Mouse (Mus musculus) embryonic facial prominence, embryonic 15.5 days (tissue): ENCODE data around the gene Car11. TPM values are rescaled to one million over a fixed set of nuclear protein-coding genes. Genes with fewer than 3 reads are reported as not detected.

Experiments used
- ATAC-seq: fragments of 200-750 bp; cut with Nextera tagmentation; 2 replicates; pipeline ENCODE4 v1.8.0; 2017; ENCODE audit warnings: low read depth, moderate TSS enrichment; ENCODE audit not compliant: insufficient number of reproducible peaks, low FRiP score, low TSS enrichment
- H3K27ac ChIP-seq: fragments of 300-500 bp; sonication (generic); replicated peaks from 2 replicates; pipeline ENCODE4 v1.5.1; 2015; ENCODE audit warnings: mild to moderate bottlenecking, inconsistent platforms
- H3K27me3 ChIP-seq: fragments of 300-500 bp; sonication (generic); 2 replicates; pipeline ENCODE4 v1.6.1; 2015; ENCODE audit warnings: inconsistent platforms
- H3K36me3 ChIP-seq: fragments of 300-500 bp; sonication (generic); 2 replicates; pipeline ENCODE4 v1.6.1; 2015; ENCODE audit warnings: mild to moderate bottlenecking, inconsistent platforms
- H3K4me1 ChIP-seq: fragments of 300-500 bp; sonication (generic); 2 replicates; pipeline ENCODE4 v1.6.1; 2015; ENCODE audit warnings: inconsistent platforms
- H3K4me2 ChIP-seq: fragments of 300-500 bp; sonication (generic); replicated peaks from 2 replicates; pipeline ENCODE4 v1.6.1; 2015; ENCODE audit warnings: mild to moderate bottlenecking, inconsistent platforms
- H3K4me3 ChIP-seq: fragments of 300-500 bp; sonication (generic); replicated peaks from 2 replicates; pipeline ENCODE4 v1.5.1; 2015; ENCODE audit warnings: mild to moderate bottlenecking, inconsistent platforms
- H3K9ac ChIP-seq: fragments of 300-500 bp; sonication (generic); 2 replicates; pipeline ENCODE4 v1.6.1; 2015; ENCODE audit warnings: inconsistent platforms
- H3K9me3 ChIP-seq: fragments of 300-500 bp; sonication (generic); replicated peaks from 2 replicates; pipeline ENCODE4 v1.6.1; 2016; ENCODE audit warnings: inconsistent platforms
- WGBS: fragments of 180-500 bp; shearing (Covaris S2); methylation state at CpG from one replicate; pipeline ENCODE4 v1.1.7; 2015; 5-methylcytosine and 5-hydroxymethylcytosine counted together
- polyA plus RNA-seq: library from polyadenylated mRNA; unstranded; fragments of >200 nt; fragmentation: Nextera tagmentation; extraction: Ambion mirVana; gene quantifications from 2 replicates; pipeline ENCODE4 v1.2.1, GENCODE M21; 2015

The Car11 gene
- polyA plus RNA-seq, 1 experiment from 2014 or later = 17.7 TPM

DNA sequence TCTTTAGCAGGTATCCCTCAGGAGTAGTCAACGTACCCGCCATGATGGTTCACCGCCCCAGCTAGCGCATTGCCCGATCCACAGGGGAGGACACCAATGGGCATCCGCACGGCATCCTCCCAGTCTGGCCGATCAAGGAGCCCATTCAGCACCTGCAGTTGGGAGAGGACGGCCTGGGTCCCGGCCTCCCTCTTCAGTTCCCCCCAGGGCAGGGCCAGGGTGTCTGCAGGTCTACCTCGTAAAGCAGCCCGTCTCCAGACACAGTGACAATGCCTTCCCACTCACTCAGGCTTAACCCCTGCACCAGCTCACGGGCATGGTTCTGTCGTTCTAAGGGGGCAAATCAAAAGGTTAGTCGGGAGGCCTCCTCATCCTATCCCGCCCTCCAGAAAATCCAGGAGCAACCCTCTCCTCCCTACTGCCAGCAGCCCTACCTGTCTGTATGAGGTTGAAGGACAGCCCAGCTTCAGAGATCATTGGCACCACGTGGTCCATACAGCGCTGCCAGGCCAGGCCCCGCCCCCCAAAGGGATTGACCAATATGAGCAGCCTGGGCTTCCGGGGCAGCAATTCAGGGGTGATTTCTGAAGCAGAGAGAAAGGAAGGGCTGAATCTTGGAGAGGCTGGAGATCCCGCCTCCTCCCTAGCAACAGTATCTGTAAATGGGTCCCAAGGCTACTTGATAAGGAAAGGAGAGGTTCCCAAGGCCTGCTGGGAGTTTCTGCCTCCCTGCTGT, 12.5 kb downstream of the Car11 start:
- H3K4me2 ChIP-seq = no peak overlapping the region
- 84% methylated on average over 21 of the region's 21 CpGs for WGBS
- ATAC-seq = no peak

DNA sequence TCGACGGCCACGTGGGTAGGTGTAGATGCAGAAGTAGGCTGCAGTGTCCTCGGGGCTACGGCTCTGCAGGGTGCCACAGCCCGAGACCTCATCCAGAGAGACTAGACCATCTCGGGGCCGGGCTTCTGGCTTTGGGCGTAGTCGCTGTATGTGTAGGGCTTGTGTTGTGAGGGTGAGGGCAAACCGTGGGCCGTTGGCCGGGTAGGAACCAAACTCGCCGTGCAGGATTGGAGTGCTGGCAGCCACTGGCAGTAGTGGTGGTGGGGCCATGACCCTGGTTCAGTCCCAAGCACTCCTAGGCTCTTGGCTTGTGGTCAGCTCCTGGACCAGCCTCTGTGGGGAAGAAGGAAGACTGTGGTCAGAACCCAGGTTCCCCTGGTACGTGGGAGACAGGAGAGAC, 13.8 kb downstream of the Car11 start:
- Histone ChIP-seq H3K27me3 (no peaks in the 10 kb centered on the region), H3K4me2 (no peak overlapping the region), H3K27ac (no peak overlapping the region), H3K9me3 (no peaks in the 10 kb centered on the region), H3K9ac (no peak overlapping the region), H3K36me3 (peaks cover 46% of the 10 kb centered on the region), H3K4me1 (peaks cover 54% of the 10 kb centered on the region), H3K4me3 (no peak overlapping the region)
- 89% methylated on average over 16 of the region's 16 CpGs for WGBS
- ATAC-seq = no peak

More for the DNA sequence above, 12.5 kb downstream of the Car11 start:
- Histone ChIP-seq H3K4me3 (no peak overlapping the region), H3K27ac (no peak overlapping the region), H3K9ac (no peak overlapping the region), H3K4me1 (peaks cover 66% of the 10 kb centered on the region), H3K27me3 (no peaks in the 10 kb centered on the region), H3K36me3 (peaks cover 46% of the 10 kb centered on the region), H3K9me3 (no peaks in the 10 kb centered on the region)

DNA sequence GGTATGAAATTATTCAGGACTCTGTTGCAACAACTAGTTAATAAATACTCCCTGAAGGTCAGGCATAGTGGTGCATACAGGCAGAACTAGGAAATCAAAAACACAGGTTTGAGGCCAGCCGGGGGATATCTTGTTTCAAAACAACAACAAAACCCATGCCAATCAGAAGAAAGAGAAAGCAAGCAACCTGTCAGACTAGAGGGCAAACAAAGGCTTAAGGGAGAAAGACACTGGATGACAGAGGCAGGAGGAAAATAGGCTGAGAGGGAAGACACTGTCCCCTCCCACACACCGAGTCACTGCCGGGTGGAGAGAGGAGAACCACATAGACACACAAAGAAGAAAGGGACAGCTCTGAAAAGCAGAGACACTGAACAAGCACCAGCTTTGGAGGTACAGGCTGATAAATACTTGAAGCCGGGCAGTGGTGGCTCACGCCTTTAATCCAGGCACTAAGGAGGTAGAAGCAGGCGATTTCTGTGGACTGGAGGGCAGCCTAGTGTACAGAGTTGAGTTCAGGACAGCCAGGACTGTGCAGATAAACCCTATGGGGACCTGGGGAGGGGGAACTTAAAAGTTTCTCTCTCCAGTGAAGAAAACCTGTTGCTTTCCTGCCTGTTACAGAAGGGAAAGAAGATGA, 14.4 kb downstream of the Car11 start:
- Histone ChIP-seq H3K4me2 (peak overlapping the region; percentile 91), H3K27ac (peak overlapping the region; percentile 44; the same call in 1 of the 2 replicates), H3K9ac (peak overlapping the region; percentile 58; the same call in 1 of the 2 replicates), H3K4me1 (peaks cover 51% of the 10 kb centered on the region), H3K36me3 (peaks cover 46% of the 10 kb centered on the region), H3K27me3 (no peaks in the 10 kb centered on the region), H3K9me3 (no peaks in the 10 kb centered on the region), H3K4me3 (peak overlapping the region; percentile 82)
- no peak for ATAC-seq
- 78% methylated on average over 6 of the region's 6 CpGs for WGBS

DNA sequence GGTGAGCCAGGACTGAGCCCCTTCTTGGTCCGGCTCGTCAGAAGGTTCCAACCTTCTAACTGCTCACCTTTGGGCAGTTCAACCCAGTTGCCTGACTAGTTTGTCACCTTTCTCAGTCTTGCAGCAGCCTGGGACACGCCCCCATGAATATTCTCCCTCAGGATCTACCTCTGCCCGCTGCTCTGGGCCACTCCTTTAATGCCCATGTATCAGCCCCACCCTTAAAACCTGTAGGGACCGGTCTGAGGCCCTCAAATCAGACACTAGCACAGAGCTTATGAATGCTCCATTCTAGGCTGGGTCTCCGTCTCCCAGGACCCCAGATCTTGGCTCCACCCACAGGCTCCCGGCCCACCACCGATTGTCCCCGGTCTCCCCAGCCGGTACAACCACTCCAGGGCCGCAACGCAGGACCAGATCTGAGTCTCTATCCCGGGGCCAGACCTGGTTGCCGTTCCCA, 15.0 kb downstream of the Car11 start:
- Histone ChIP-seq H3K27me3 (no peaks in the 10 kb centered on the region), H3K27ac (peak overlapping the region; percentile 89), H3K36me3 (peaks cover 47% of the 10 kb centered on the region), H3K9me3 (no peaks in the 10 kb centered on the region), H3K4me3 (peak overlapping the region; percentile 82), H3K4me1 (peaks cover 56% of the 10 kb centered on the region), H3K9ac (peak overlapping the region; percentile 58), H3K4me2 (peak overlapping the region; percentile 91)
- ATAC-seq = no peak; the same call in 1 of the 2 replicates
- WGBS = 7% methylated on average over 14 of the region's 14 CpGs

DNA sequence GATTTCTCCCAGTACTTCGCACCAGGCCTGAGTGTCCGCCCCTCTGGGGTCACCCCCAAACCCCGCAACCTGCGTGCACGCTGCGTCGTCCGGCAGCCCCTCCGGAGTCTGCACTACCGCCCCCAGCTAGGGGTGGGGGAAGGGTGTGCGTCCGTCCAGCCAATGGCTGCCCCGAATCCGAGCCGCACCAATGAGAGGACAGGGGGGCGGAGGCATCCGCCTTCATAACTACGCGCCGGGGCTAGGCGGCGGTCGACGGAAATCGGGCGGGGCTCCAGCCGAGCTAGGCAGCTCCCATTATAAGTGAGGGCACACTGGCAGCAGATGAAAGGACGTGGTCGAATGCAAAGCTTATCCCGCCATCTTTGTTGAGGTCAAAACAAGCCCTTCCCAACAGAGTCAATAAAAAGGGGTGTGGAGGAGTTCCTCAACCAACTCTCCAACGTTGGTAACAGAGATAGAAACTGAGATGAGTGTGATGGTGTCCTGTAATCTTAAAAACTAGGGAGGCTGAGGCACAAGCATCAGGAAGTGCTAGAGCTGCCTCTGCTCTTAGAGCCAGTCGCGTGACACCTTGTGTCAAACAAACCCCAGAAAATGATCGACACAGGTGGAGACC, 15.6 kb downstream of the Car11 start, which contains the start of gene Rpl18:
TSS of gene Rpl18 (plus strand) at position 368 of the 619 bp plus-strand sequence.
- peak within 1 kb of the TSS; percentile 89 for H3K27ac ChIP-seq
- peaks cover 62% of the 10 kb centered on the region for H3K4me1 ChIP-seq
- 7% methylated on average over 34 of the region's 34 CpGs for WGBS

DNA sequence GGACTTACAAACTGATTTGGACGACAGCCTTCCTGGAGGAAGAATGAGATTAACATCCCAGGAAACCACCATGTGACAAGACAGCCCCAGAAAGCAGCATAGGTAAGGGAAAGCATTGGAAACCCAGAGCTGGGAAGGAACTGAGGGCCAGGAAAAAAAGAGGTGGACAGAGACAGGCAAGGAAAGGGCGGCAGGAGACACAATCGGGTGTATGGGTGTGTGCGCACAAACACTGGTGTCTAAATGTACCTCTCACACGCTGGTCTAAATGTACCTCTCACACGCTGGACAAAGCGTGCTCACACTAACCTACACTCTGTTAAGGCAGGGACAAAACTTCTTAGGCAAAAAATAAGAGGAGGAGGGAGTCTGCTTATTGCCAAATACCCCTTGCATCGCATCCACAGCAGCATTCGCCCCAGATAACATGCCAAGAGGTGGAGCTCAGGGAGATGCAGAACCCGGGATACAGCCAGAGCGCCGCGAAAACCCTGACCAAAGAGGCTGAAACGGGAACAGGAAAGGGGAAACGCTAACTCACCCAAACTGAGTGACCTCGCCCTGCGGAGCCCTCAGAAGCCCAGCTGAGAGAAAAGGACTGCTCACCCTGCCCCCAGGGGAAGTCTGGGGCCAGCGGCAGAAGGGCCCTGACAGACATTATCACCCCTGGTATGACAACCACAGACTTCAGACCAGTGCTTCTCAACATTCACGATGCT, 16.3 kb downstream of the Car11 start:
- no peaks in the 10 kb centered on the region for H3K9me3 ChIP-seq
- ATAC-seq = no peak
- H3K4me3 ChIP-seq = peak overlapping the region; percentile 82
- peaks cover 59% of the 10 kb centered on the region for H3K4me1 ChIP-seq
- WGBS = 78% methylated on average over 19 of the region's 19 CpGs
- peak overlapping the region; percentile 81 for H3K27ac ChIP-seq
- H3K27me3 ChIP-seq = no peaks in the 10 kb centered on the region
- H3K9ac ChIP-seq = no peak overlapping the region; the same call in 1 of the 2 replicates
- H3K36me3 ChIP-seq = peaks cover 47% of the 10 kb centered on the region
- peak overlapping the region; percentile 91 for H3K4me2 ChIP-seq

More for the DNA sequence above, 15.6 kb downstream of the Car11 start, which contains the start of gene Rpl18:
- Histone ChIP-seq H3K4me3 (peak within 1 kb of the TSS; percentile 82), H3K27me3 (no peaks in the 10 kb centered on the region), H3K9ac (peak within 1 kb of the TSS; percentile 58), H3K36me3 (peaks cover 47% of the 10 kb centered on the region), H3K9me3 (no peaks in the 10 kb centered on the region), H3K4me2 (peak within 1 kb of the TSS; percentile 91)
- peak; percentile 93 for ATAC-seq

DNA sequence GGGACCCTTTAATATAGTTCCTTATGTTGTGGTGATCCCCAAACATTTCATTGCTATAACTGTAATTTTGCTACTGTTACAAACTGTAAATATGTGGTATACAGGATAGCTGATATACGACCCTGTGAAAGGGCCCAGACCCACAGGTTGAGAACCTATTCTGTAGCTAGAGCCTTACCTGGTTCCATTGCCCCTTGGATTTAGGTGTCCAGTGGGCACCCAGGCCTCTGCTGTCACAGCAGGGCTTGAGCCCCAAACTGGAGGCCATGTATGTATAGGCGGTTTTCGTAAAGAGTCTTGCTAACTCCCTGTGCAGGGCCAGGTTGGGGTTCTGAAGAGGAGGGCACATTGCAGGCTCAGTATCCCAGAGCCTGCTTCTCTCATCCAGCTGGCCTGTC, 16.8 kb downstream of the Car11 start:
- Histone ChIP-seq H3K36me3 (peaks cover 45% of the 10 kb centered on the region), H3K9ac (no peak overlapping the region), H3K4me3 (peak overlapping the region; percentile 82), H3K27ac (no peak overlapping the region; the same call in 1 of the 2 replicates), H3K9me3 (no peaks in the 10 kb centered on the region), H3K27me3 (no peaks in the 10 kb centered on the region), H3K4me1 (peaks cover 59% of the 10 kb centered on the region), H3K4me2 (peak overlapping the region; percentile 91)
- 85% methylated on average over 3 of the region's 3 CpGs for WGBS
- no peak for ATAC-seq

DNA sequence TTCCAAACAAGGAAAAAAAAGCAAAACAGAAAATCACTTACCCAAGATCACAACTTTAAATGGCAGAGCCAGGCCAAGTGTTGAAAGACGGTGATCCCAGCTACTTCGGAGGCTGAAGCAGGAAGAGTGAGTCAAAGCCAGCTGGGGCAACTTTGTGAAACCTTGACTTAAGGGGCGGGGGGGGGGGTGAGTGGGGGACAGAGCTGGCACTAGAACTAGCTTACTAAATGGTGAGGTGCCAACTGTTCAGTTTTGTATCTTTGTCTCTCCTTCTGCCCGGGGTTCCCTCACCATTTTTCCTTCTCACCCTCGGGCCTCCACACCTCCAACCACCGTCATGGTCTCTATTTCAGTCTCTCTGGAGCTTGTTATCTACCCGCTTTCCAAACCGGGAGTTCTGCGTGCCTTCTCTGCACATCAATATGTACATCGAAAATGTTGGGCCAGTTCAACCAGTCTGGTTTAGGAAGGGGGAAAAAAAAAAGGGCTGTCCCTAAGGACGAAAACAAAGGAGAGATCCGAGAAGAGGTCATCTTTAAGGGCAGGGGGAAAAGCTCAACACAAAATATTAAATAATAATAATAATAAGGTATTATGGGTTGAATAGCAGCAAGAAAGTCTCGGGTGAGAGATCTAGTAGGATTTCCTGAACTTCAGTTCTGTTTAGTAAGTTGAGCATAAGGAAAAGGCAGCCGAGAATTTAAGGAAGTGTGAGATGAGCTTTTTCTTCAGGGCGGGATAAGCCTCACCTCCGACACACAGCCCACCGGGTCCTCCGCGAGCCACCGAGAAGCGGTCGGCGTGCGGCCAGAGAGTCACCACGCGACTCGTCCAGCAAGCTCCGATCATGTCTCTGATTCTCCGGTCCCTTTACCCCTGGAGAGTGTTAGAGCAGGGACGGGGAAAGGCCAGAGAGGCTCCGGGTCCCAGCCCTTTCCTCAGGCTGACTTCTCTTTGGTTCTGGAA, 17.6 kb downstream of the Car11 start:
- no peaks in the 10 kb centered on the region for H3K27me3 ChIP-seq
- peak overlapping the region; percentile 64 for H3K9ac ChIP-seq
- peaks cover 59% of the 10 kb centered on the region for H3K4me1 ChIP-seq
- peak overlapping the region; percentile 82 for H3K4me3 ChIP-seq
- 7% methylated on average over 31 of the region's 31 CpGs for WGBS
- H3K36me3 ChIP-seq = peaks cover 45% of the 10 kb centered on the region
- no peak for ATAC-seq
- H3K4me2 ChIP-seq = peak overlapping the region; percentile 91
- H3K27ac ChIP-seq = peak overlapping the region; percentile 95
- no peaks in the 10 kb centered on the region for H3K9me3 ChIP-seq

DNA sequence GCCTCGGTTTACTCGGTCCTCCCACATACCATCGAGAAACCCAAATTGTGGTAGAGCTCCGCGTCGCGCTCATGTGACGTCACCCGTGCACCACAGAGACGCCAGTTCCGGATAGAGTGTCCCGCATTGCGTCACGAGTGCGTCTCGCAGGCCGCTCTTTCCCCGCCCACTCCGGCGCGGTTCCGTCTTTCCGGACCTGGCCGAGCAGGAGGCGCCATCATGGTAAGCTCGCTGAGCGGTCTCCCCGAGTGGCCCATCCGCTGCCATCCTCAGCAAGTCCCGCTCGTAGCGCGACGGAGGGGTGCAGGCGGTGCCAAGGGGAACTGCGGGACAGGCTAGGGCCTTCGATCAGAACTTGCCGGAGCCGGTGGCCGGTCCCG, 18.3 kb downstream of the Car11 start, which contains the start of gene Sphk2:
TSS of gene Sphk2 (minus strand) at position 85 of the 380 bp plus-strand sequence.
- H3K36me3 ChIP-seq = peaks cover 43% of the 10 kb centered on the region
- no peaks in the 10 kb centered on the region for H3K27me3 ChIP-seq
- no peaks in the 10 kb centered on the region for H3K9me3 ChIP-seq
- peaks cover 55% of the 10 kb centered on the region for H3K4me1 ChIP-seq
- under 1% methylated on average over 41 of the region's 41 CpGs for WGBS
- peak; percentile 80 for ATAC-seq
- peak within 1 kb of the TSS; percentile 95 for H3K27ac ChIP-seq
- H3K4me2 ChIP-seq = peak within 1 kb of the TSS; percentile 91
- H3K9ac ChIP-seq = peak within 1 kb of the TSS; percentile 95
- H3K4me3 ChIP-seq = peak within 1 kb of the TSS; percentile 82

DNA sequence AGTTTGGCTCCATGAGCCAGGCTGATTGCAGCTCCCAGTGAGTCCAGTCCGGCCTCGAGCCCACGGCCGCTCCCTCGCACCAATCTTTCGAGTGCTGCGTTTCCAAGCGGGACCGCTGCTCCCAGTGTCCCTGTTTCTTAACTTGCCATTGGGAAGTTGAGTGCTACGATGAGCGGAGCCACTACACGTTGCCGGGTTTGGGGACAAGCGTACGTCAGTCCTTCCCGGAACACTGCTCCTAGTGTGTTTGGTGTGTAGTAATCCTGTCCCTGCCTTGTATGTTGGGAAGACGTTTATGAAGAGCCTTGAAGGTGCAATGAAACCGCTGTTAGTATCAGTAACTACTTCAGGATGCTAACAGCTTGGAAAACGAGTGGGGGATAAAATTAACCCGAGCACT, 18.7 kb downstream of the Car11 start:
- H3K9ac ChIP-seq = peak overlapping the region; percentile 95
- peaks cover 43% of the 10 kb centered on the region for H3K36me3 ChIP-seq
- peak overlapping the region; percentile 95 for H3K27ac ChIP-seq
- H3K4me1 ChIP-seq = peaks cover 51% of the 10 kb centered on the region
- H3K27me3 ChIP-seq = no peaks in the 10 kb centered on the region
- WGBS = 0% methylated on average over 20 of the region's 20 CpGs
- peak overlapping the region; percentile 82 for H3K4me3 ChIP-seq
- no peak for ATAC-seq
- no peaks in the 10 kb centered on the region for H3K9me3 ChIP-seq
- H3K4me2 ChIP-seq = peak overlapping the region; percentile 91
